Mouse (Mus musculus) intestine, embryonic 14.5 days (tissue): Measurements from ENCODE around the gene Olfr525. TPM values are rescaled to one million over a fixed set of nuclear protein-coding genes. Genes with fewer than 3 reads are reported as not detected.

Experiments used
- ATAC-seq: fragments of 200-750 bp; cut with Nextera tagmentation; replicated peaks from 2 replicates; pipeline ENCODE4 v1.8.0; 2017; ENCODE audit warnings: low read depth, moderate number of reproducible peaks, moderate TSS enrichment, moderate library complexity; ENCODE audit not compliant: low FRiP score, low TSS enrichment
- DNase-seq: peaks from one replicate; pipeline ENCODE4 v3.0.0-alpha.2; 2018; ENCODE audit warnings: low spot score
- H3K27ac ChIP-seq: fragments of 300-500 bp; sonication (generic); 2 replicates; pipeline ENCODE4 v1.5.1; 2014; ENCODE audit warnings: low read depth, mild to moderate bottlenecking, control low read depth
- H3K27me3 ChIP-seq: fragments of 300-500 bp; sonication (generic); replicated peaks from 2 replicates; pipeline ENCODE4 v1.6.1; 2014; ENCODE audit warnings: low read length, control low read depth; ENCODE audit not compliant: control insufficient read depth, insufficient read depth
- H3K36me3 ChIP-seq: fragments of 300-500 bp; sonication (generic); 2 replicates; pipeline ENCODE4 v1.6.1; 2014; ENCODE audit warnings: low read length, control low read depth; ENCODE audit not compliant: control insufficient read depth, insufficient read depth
- H3K4me1 ChIP-seq: fragments of 300-500 bp; sonication (generic); replicated peaks from 2 replicates; pipeline ENCODE4 v1.6.1; 2014; ENCODE audit warnings: low read length, control low read depth, mixed read lengths; ENCODE audit not compliant: control insufficient read depth, insufficient read depth
- H3K4me2 ChIP-seq: fragments of 300-500 bp; sonication (generic); 2 replicates; pipeline ENCODE4 v1.6.1; 2014; ENCODE audit warnings: low read length
- H3K4me3 ChIP-seq: fragments of 300-500 bp; sonication (generic); 2 replicates; pipeline ENCODE4 v1.5.1; 2014; ENCODE audit warnings: low read depth, low read length, control low read depth, mixed read lengths
- H3K9ac ChIP-seq: fragments of 300-500 bp; sonication (generic); 2 replicates; pipeline ENCODE4 v1.6.1; 2014; ENCODE audit warnings: mild to moderate bottlenecking, low read length
- H3K9me3 ChIP-seq: fragments of 300-500 bp; sonication (generic); 2 replicates; pipeline ENCODE4 v1.6.1; 2016; ENCODE audit warnings: low read length, control low read depth; ENCODE audit not compliant: control insufficient read depth
- whole genome bisulfite sequencing: fragments of 180-500 bp; shearing (Covaris S2); extraction: QIAGEN DNeasy Blood & Tissue Kit; methylation state at CpG from one replicate; pipeline ENCODE4 v1.1.7; 2014; 5-methylcytosine and 5-hydroxymethylcytosine counted together
- polyA plus RNA-seq: library from polyadenylated mRNA; unstranded; fragments of >200 nt; fragmentation: Nextera tagmentation; extraction: Ambion mirVana; gene quantifications from 2 replicates; pipeline ENCODE4 v1.2.1, GENCODE M21; 2014

The Olfr525 gene
- polyA plus RNA-seq, 1 experiment from 2014 or later: not detected

DNA sequence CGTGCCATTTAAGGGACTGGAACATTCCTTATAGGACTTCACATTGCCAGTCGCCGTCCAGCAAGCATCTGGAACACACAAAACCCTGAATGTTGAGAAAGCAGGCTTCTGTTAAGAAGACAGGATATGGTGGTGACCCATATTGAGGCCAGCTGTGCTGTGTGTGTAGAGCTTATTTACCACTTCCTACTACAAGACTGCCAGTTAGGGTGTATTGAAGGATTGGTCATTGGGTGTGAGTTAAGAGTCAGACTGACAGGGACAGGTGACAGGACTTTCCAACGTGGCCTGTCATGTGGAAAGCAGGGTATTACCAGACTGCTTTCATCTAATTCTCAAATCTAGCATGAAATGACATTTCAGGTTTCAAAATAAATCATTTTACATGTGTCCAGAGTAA lies 53.6 kb downstream of the Olfr525 start:
- H3K9me3 ChIP-seq: no peaks in the 10 kb centered on the region
- 81% methylated on average over 4 of the region's 4 CpGs for WGBS
- ATAC-seq: no peak
- no peaks in the 10 kb centered on the region for H3K4me1 ChIP-seq
- H3K36me3 ChIP-seq: no peaks in the 10 kb centered on the region
- H3K4me3 ChIP-seq: no peak overlapping the region
- no peak overlapping the region for H3K27ac ChIP-seq
- DNase-seq: no peak
- no peak overlapping the region for H3K9ac ChIP-seq
- no peaks in the 10 kb centered on the region for H3K27me3 ChIP-seq
- H3K4me2 ChIP-seq: no peak overlapping the region

DNA sequence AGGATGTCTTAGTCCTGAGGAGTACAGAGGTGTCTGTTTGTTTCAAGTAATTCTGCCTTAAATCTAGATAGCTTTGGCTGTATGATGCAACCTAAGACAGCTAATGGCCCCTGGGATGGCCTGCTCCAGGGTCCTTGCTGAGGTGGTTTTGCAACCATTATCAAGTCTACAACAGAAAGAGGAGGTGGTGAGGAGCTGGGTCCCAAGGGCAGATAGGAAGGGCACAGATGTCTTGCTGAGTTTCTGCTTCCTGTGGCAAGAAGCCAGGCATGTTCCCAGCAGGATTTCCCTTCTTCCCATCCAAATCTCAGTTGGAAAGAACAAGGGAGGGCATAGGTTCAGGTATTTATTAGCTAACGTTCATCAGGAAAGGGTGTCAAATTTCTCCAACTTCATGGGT lies 55.6 kb downstream of the Olfr525 start, which contains the start of gene Olfr530:
Olfr530 (minus strand) TSS at position 101 of the 400 bp plus-strand sequence.
- ATAC-seq (no peak), DNase-seq (no peak)
- no peak within 1 kb of the TSS for H3K9ac ChIP-seq
- no peak within 1 kb of the TSS for H3K27ac ChIP-seq
- H3K36me3 ChIP-seq: no peaks in the 10 kb centered on the region
- no peaks in the 10 kb centered on the region for H3K4me1 ChIP-seq
- H3K27me3 ChIP-seq: no peaks in the 10 kb centered on the region
- no peak within 1 kb of the TSS for H3K4me3 ChIP-seq
- 31% methylated on average over 1 of the region's 1 CpGs for WGBS
- no peak within 1 kb of the TSS for H3K4me2 ChIP-seq
- no peaks in the 10 kb centered on the region for H3K9me3 ChIP-seq

DNA sequence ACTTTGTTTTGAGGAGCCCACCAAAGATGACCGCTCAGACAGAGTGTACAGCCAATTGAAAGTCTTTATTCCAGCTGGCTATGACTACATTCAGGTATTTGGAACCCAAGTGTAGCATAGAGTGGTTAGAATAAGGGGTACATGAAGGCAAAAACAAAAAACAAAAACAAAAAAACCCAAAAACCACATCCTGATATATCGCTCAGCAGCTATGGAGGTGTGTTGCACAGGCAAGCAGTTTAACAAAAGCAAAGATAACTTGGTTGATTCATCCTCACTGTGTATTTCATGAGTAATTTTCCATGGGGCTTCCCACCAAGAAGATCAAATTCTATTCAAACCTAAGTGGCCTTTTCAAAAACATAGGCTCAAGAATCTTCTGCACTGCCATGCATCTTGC lies 56.3 kb downstream of the Olfr525 start:
- no peak overlapping the region for H3K9ac ChIP-seq
- H3K4me2 ChIP-seq: no peak overlapping the region
- H3K4me1 ChIP-seq: no peaks in the 10 kb centered on the region
- H3K27me3 ChIP-seq: no peaks in the 10 kb centered on the region
- H3K36me3 ChIP-seq: no peaks in the 10 kb centered on the region
- H3K27ac ChIP-seq: no peak overlapping the region
- H3K9me3 ChIP-seq: no peaks in the 10 kb centered on the region
- no peak for DNase-seq
- 97% methylated on average over 2 of the region's 2 CpGs for WGBS
- no peak for ATAC-seq
- H3K4me3 ChIP-seq: no peak overlapping the region

Other genes starting within 250 kb of the Olfr525 start
- 2.8 and 3.5 TPM in 2 replicates for gene Caly, start 238.3 kb upstream of the Olfr525 start, polyA plus RNA-seq
- gene Prap1, start 227.5 kb upstream of the Olfr525 start, polyA plus RNA-seq: 119 and 202 TPM in 2 replicates
- 34.9 and 39.4 TPM in 2 replicates for gene Fuom, start 218.4 kb upstream of the Olfr525 start, polyA plus RNA-seq
- 35.5 and 39.5 TPM in 2 replicates for gene Paox, start 205.1 kb upstream of the Olfr525 start, polyA plus RNA-seq
- 177 and 183 TPM in 2 replicates for gene Echs1, start 204.4 kb upstream of the Olfr525 start, polyA plus RNA-seq
- gene Mtg1, start 183.3 kb upstream of the Olfr525 start, polyA plus RNA-seq: 30.8 and 31.6 TPM in 2 replicates
- gene Sprn, start 166.0 kb upstream of the Olfr525 start, polyA plus RNA-seq: 0.72 and 0.77 TPM in 2 replicates
- gene Olfr522, start 156.1 kb upstream of the Olfr525 start, polyA plus RNA-seq: not detected in 2 replicates
- not detected in 2 replicates for gene Olfr523, start 147.6 kb upstream of the Olfr525 start, polyA plus RNA-seq
- not detected in 2 replicates for gene Olfr524, start 114.9 kb upstream of the Olfr525 start, polyA plus RNA-seq
- 0.07 TPM in 1 of 2 replicates, not detected in the other for gene Cd163l1, start 102.6 kb upstream of the Olfr525 start, polyA plus RNA-seq
- not detected in 2 replicates for gene 5830411N06Rik, start 73.6 kb upstream of the Olfr525 start, polyA plus RNA-seq
- gene Olfr527, start 13.2 kb downstream of the Olfr525 start, polyA plus RNA-seq: not detected in 2 replicates
- not detected in 2 replicates for gene Olfr60, start 40.8 kb downstream of the Olfr525 start, polyA plus RNA-seq
- not detected in 2 replicates for gene Olfr530, start 55.5 kb downstream of the Olfr525 start, polyA plus RNA-seq
- not detected in 2 replicates for gene Olfr531, start 82.1 kb downstream of the Olfr525 start, polyA plus RNA-seq
- gene Olfr532, start 100.8 kb downstream of the Olfr525 start, polyA plus RNA-seq: not detected in 2 replicates
- not detected in 2 replicates for gene Olfr533, start 142.5 kb downstream of the Olfr525 start, polyA plus RNA-seq
- not detected in 2 replicates for gene Olfr535, start 163.4 kb downstream of the Olfr525 start, polyA plus RNA-seq
- not detected in 2 replicates for gene Olfr536, start 186.5 kb downstream of the Olfr525 start, polyA plus RNA-seq
- gene Olfr538, start 247.0 kb downstream of the Olfr525 start, polyA plus RNA-seq: not detected in 2 replicates